Mouse (Mus musculus) liver, embryonic 14.5 days (tissue): ENCODE results near the gene Cc2d2a.

ENCODE experiments used
- CTCF ChIP-seq: IDR thresholded peaks from 2 replicates; pipeline ENCODE4 v1.5.1; 2016; ENCODE audit warnings: antibody characterized with exemption, low read depth, control low read depth
- EP300 ChIP-seq: IDR thresholded peaks from 2 replicates; pipeline ENCODE4 v1.6.1; 2016; ENCODE audit warnings: antibody characterized with exemption, low read depth

DNA sequence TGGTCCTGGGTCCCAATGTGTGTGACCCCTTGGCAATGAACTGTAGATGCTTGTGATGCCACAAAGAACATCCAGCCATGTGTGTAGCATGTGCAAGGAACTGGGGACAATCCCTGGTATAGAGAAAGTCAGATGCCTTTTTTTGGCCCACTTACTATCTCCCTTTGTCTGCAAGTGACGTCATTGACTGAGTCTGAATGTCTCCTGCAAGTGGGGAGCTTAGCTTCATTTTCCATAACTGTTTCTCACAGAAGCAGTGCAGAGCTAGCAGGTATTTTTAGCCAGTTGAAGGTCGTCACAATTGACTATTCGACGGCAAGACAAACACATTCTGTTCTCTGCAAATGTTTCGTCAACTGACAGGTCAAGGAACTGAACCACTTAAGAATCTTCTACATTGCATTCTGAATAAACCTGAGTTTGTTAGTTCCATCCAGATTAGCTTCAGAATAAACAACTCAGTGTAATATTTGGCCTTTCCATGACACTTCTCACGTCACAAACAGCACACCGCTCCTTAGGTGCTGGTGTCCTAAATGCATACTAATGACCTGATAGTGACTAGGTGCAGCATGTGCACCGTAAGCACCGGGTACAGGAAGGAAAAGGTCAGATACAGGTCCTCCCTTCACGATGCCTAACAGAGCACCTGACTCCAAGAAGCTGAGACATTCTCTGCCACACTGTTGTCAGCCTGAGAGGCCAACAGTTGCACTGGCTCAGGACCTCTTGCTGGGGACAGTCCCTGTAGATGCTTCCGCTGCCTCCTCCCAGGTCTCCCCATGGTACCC, 66.4 kb downstream of the Cc2d2a start:
- TF ChIP-seq EP300 = no peak
- no peak for TF ChIP-seq CTCF
